Mouse (Mus musculus) E14TG2a.4 (cell line): Measurements from ENCODE around the gene Cnot4.

ENCODE experiments used
- H3K27me3 ChIP-seq: 2 replicates; pipeline ENCODE4 v1.6.1; 2014; ENCODE audit warnings: low read length, control low read depth; ENCODE audit not compliant: insufficient read depth
- H3K36me3 ChIP-seq: 2 replicates; pipeline ENCODE4 v1.6.1; 2014; ENCODE audit warnings: low read length, control low read depth; ENCODE audit not compliant: insufficient read depth
- H3K4me1 ChIP-seq: replicated peaks from 2 replicates; pipeline ENCODE4 v1.6.1; 2014; ENCODE audit warnings: low read depth, low read length, control low read depth
- H3K4me3 ChIP-seq: replicated peaks from 2 replicates; pipeline ENCODE4 v1.5.1; 2014; ENCODE audit warnings: mild to moderate bottlenecking, low read length
- H3K9me3 ChIP-seq: 2 replicates; pipeline ENCODE4 v1.6.1; 2014; ENCODE audit warnings: low read length, control low read depth
- CTCF ChIP-seq: conservative IDR thresholded peaks from 2 replicates; pipeline ENCODE4 v1.5.1; 2014; ENCODE audit warnings: low read length
- NANOG ChIP-seq: IDR thresholded peaks from 2 replicates; pipeline ENCODE4 v1.6.1; 2014; ENCODE audit warnings: borderline replicate concordance, low read length, mixed read lengths
- POU5F1 ChIP-seq: IDR thresholded peaks from 2 replicates; pipeline ENCODE4 v1.6.1; 2014; ENCODE audit warnings: low read length, borderline replicate concordance

Gene Cnot4

GRCm38 (mm10) chr6:35147726-35148422, 14.3 kb upstream of the Cnot4 start:
- no peak overlapping the region for H3K4me3 ChIP-seq
- H3K27me3 ChIP-seq = no peaks in the 10 kb centered on the region
- peaks cover 5% of the 10 kb centered on the region; the same call in 1 of the 2 replicates for H3K36me3 ChIP-seq
- H3K4me1 ChIP-seq = no peaks in the 10 kb centered on the region
- H3K9me3 ChIP-seq = peaks cover 12% of the 10 kb centered on the region
- TF ChIP-seq CTCF = no peak
- TF ChIP-seq NANOG = no peak
- TF ChIP-seq POU5F1 = no peak

DNA sequence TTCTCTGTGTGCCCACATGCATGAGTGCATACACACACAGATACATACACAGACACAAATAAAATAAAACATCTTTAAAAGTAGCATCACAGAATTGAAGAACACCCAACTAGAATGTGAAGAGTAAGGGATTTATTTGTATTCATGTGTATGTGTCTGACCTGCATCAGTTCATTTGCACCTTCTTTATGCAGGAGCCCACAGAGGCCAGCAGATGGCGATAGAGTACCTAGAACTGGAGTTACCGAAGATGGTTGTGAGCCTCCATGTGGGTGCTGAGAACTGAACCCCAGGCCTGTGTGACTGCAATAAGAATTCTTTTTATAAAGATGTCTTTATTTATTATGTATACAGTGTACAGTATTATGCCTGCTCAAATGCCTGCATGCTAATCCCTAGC, 12.0 kb upstream of the Cnot4 start:
- Histone ChIP-seq H3K27me3 (no peaks in the 10 kb centered on the region), H3K9me3 (peaks cover 9% of the 10 kb centered on the region), H3K4me3 (no peak overlapping the region), H3K36me3 (peaks cover 5% of the 10 kb centered on the region; the same call in 1 of the 2 replicates), H3K4me1 (no peaks in the 10 kb centered on the region)
- TF ChIP-seq NANOG (no peak), POU5F1 (no peak), CTCF (peak; percentile 57)

GRCm38 (mm10) chr6:35140351-35140750, 6.8 kb upstream of the Cnot4 start:
- H3K4me1 ChIP-seq = no peaks in the 10 kb centered on the region
- no peaks in the 10 kb centered on the region for H3K27me3 ChIP-seq
- H3K4me3 ChIP-seq = no peak overlapping the region
- no peaks in the 10 kb centered on the region for H3K9me3 ChIP-seq
- TF ChIP-seq CTCF = no peak
- no peak for TF ChIP-seq NANOG
- no peak for TF ChIP-seq POU5F1
- H3K36me3 ChIP-seq = no peaks in the 10 kb centered on the region

- 0 out of 2 replicates have a peak, but pooled peaks cover 7% of the 10 kb centered on the region for H3K36me3 ChIP-seq
- no peak for TF ChIP-seq POU5F1
- TF ChIP-seq NANOG = no peak
- no peak for TF ChIP-seq CTCF
- H3K9me3 ChIP-seq = no peaks in the 10 kb centered on the region
- no peaks in the 10 kb centered on the region for H3K27me3 ChIP-seq
- H3K4me1 ChIP-seq = peaks cover 17% of the 10 kb centered on the region
- H3K4me3 ChIP-seq = peak overlapping the region; percentile 92
Observed at GRCm38 (mm10) chr6:35134844-35135243, 1.3 kb upstream of the Cnot4 start.

DNA sequence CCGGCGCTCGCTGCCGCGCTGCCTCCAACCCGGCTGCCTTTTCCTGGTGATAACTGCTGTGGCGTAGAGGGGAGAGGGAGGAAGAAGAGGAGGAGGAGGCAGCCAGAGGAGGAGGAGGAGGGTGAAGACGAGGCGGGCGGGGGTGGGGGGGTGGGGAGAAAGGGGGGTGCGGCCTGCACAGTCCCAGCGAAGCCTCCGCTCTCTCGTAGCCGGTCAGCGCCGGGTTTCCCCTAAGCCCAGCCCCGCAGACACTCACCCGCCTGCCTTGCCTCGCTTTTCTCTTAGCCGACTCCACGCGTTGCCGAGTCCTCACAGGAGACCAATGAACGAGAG, 312 bp downstream of the Cnot4 start:
- Histone ChIP-seq H3K27me3 (no peaks in the 10 kb centered on the region), H3K4me1 (peaks cover 17% of the 10 kb centered on the region), H3K4me3 (peak overlapping the region; percentile 92), H3K36me3 (0 out of 2 replicates have a peak, but pooled peaks cover 10% of the 10 kb centered on the region), H3K9me3 (no peaks in the 10 kb centered on the region)
- TF ChIP-seq POU5F1 (no peak), NANOG (no peak), CTCF (no peak)

- Histone ChIP-seq H3K4me3 (peak overlapping the region; percentile 92), H3K27me3 (no peaks in the 10 kb centered on the region), H3K4me1 (peaks cover 17% of the 10 kb centered on the region), H3K9me3 (no peaks in the 10 kb centered on the region), H3K36me3 (0 out of 2 replicates have a peak, but pooled peaks cover 14% of the 10 kb centered on the region)
- TF ChIP-seq NANOG = no peak
- TF ChIP-seq CTCF = no peak
- no peak for TF ChIP-seq POU5F1
Observed at GRCm38 (mm10) chr6:35132806-35133205, 718 bp downstream of the Cnot4 start.

DNA sequence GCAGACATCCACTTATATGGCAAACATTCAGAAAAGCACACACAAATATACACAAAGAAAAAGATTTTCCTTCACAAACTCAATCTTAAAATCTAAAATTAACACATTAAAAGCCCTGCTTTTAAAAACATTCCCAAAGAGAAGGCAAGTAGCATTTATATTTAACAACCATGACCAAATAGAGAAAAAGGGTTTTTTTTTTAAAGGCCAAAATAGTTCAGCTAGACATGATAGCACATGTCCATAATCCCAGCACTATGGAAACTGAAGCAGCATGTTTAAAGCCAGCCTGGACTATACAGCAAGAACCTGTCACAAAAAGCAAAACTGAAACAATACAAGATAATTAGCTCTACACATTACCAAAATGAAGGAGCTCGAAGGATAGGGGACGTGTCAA, 11.0 kb downstream of the Cnot4 start:
- Histone ChIP-seq H3K9me3 (no peaks in the 10 kb centered on the region), H3K36me3 (peaks cover 31% of the 10 kb centered on the region), H3K4me3 (no peak overlapping the region), H3K27me3 (no peaks in the 10 kb centered on the region), H3K4me1 (peaks cover 9% of the 10 kb centered on the region; the same call in 1 of the 2 replicates)
- TF ChIP-seq POU5F1 (no peak), CTCF (no peak)

- TF ChIP-seq POU5F1 = no peak
- Histone ChIP-seq H3K4me1 (peaks cover 9% of the 10 kb centered on the region; the same call in 1 of the 2 replicates), H3K4me3 (no peak overlapping the region), H3K36me3 (peaks cover 27% of the 10 kb centered on the region), H3K27me3 (no peaks in the 10 kb centered on the region), H3K9me3 (no peaks in the 10 kb centered on the region)
Observed at GRCm38 (mm10) chr6:35121925-35122324, 11.6 kb downstream of the Cnot4 start.

DNA sequence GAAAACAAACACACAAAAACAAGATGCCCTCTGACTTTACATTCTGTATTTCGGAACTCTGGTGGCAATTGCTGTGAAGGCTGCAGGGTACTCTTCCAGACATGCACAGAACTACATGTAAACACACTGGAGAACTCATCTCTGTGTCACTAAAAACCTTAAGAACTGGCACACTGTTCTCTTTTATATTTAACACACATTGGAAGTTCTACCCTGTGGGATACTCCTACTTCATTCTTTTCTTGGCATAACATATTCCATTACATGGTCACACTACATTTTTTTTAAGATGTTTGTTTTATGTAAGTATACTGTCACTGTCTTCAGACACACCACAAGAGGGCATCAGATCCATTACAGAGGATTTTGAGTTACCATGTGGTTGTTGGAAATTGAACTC, 31.1 kb downstream of the Cnot4 start:
- TF ChIP-seq POU5F1 (no peak), NANOG (no peak), CTCF (no peak)
- peaks cover 14% of the 10 kb centered on the region; the same call in 1 of the 2 replicates for H3K36me3 ChIP-seq
- H3K27me3 ChIP-seq = no peaks in the 10 kb centered on the region
- H3K9me3 ChIP-seq = no peaks in the 10 kb centered on the region
- H3K4me1 ChIP-seq = peaks cover 5% of the 10 kb centered on the region; the same call in 1 of the 2 replicates
- H3K4me3 ChIP-seq = no peak overlapping the region
